ENCODE assay signal across 10 mouse cellular contexts in the genomic region with DNA sequence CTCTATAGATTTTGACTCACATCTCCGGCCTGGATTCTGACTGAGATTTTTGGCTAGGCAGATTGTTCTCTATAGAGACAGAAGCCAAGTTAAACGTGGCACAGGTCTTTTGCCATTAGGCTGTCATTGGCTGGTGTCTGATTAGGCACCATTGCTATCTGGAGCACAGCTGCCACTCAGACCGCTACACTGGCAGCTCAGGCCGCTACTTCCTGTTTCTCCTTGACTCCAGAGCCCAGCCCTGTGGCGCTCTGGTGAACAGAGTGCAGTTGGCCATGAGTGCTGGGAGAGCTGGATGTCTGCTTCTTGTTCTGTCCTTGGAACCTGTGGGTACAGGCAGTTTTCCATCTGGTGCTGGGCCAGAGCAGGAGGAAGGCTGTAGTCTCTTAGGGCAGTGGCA. TPM values are rescaled to one million over a fixed set of nuclear protein-coding genes. Genes with fewer than 3 reads are reported as not detected.
A peak's percentile ranks its signal among the peaks of the same experiment; 100 is the strongest.
DNase-seq lines count a peak whose midpoint lies in the region; ATAC-seq and TF ChIP-seq lines count a peak whose summit lies in the region.
"Had no signal": no experiment of that assay in that cellular context is flagged by ENCODE, and none has a peak within 500 bp of the region (broad histone marks: within the 10 kb centered on the region; RNA-seq: fewer than 3 reads in every experiment).

No protein-coding gene starts in this region.

- H3K4me2 ChIP-seq in hindbrain, embryonic 16.5 days (ENCODE audit: low read length): no peak overlapping the region
- H3K4me2 ChIP-seq in hindbrain, embryonic 13.5 days: no peak overlapping the region
- no peak overlapping the region for H3K4me2 ChIP-seq in lung, embryonic 16.5 days (ENCODE audit: low read depth, low read length)
- no peak overlapping the region for H3K4me2 ChIP-seq in neural tube, embryonic 15.5 days
- H3K4me2 ChIP-seq: embryonic facial prominence, embryonic 12.5 days; limb, embryonic 15.5 days had no signal

- DNase-seq in 416B (ENCODE audit: low read depth): peak; percentile 49
- peak; percentile 90 for DNase-seq in cerebellum, adult 11-12 months
- peak; percentile 71 to 85 for DNase-seq in heart, adult 2 months
- DNase-seq in thymus, postnatal 36 days: no peak

- intact Hi-C loops in heart, adult 2 months (cut with DNase I): loop anchor here (5.0 kb wide), 1 partner anchor 70 kb away; no protein-coding TSS in a partner anchor

- H3K27ac ChIP-seq in hindbrain, embryonic 16.5 days (ENCODE audit: low read depth, low read length): no peak overlapping the region
- H3K27ac ChIP-seq in hindbrain, embryonic 13.5 days: no peak overlapping the region
- peak overlapping the region; percentile 73 for H3K27ac ChIP-seq in heart, adult 2 months
- H3K27ac ChIP-seq in lung, embryonic 16.5 days (ENCODE audit: low read length): no peak overlapping the region
- no peak overlapping the region for H3K27ac ChIP-seq in neural tube, embryonic 15.5 days (replicated peaks)
- H3K27ac ChIP-seq: embryonic facial prominence, embryonic 12.5 days; limb, embryonic 15.5 days had no signal

- TF ChIP-seq CTCF in heart, adult 2 months (IDR thresholded peaks at IDR 0.05): no peak

- no peaks in the 10 kb centered on the region for H3K79me2 ChIP-seq in heart, adult 2 months (replicated peaks; ENCODE audit: control insufficient read depth, insufficient read depth, low read length)

- H3K4me1 ChIP-seq in hindbrain, embryonic 16.5 days (ENCODE audit: control insufficient read depth, insufficient read depth, low read depth, low read length): no peaks in the 10 kb centered on the region
- H3K4me1 ChIP-seq in hindbrain, embryonic 13.5 days (replicated peaks): no peaks in the 10 kb centered on the region
- 0 out of 2 replicates have a peak, but pooled peaks cover 2% of the 10 kb centered on the region for H3K4me1 ChIP-seq in heart, adult 2 months (ENCODE audit: control insufficient read depth, insufficient read depth, low read length)
- H3K4me1 ChIP-seq in lung, embryonic 16.5 days (replicated peaks; ENCODE audit: control insufficient read depth, insufficient read depth, low read length): no peaks in the 10 kb centered on the region
- H3K4me1 ChIP-seq in neural tube, embryonic 15.5 days: no peaks in the 10 kb centered on the region
- H3K4me1 ChIP-seq: limb, embryonic 15.5 days had no signal

- no peaks in the 10 kb centered on the region for H3K36me3 ChIP-seq in hindbrain, embryonic 16.5 days (ENCODE audit: control insufficient read depth, insufficient read depth, low read length)
- H3K36me3 ChIP-seq in hindbrain, embryonic 13.5 days: peaks cover 5% of the 10 kb centered on the region
- no peaks in the 10 kb centered on the region for H3K36me3 ChIP-seq in heart, adult 2 months (ENCODE audit: control insufficient read depth, insufficient read depth, low read length)
- no peaks in the 10 kb centered on the region for H3K36me3 ChIP-seq in lung, embryonic 16.5 days (ENCODE audit: control insufficient read depth, insufficient read depth, low read length)
- H3K36me3 ChIP-seq in neural tube, embryonic 15.5 days: no peaks in the 10 kb centered on the region

- 81% methylated on average over 5 of the region's 5 CpGs for WGBS in hindbrain, embryonic 16.5 days
- WGBS in hindbrain, embryonic 13.5 days: 88% methylated on average over 5 of the region's 5 CpGs
- 23% methylated on average over 5 of the region's 5 CpGs for WGBS in heart, adult 2 months
- 71% methylated on average over 5 of the region's 5 CpGs for WGBS in lung, embryonic 16.5 days
- 82% methylated on average over 5 of the region's 5 CpGs for WGBS in neural tube, embryonic 15.5 days

- peak; percentile 60; the same call in 1 of the 2 replicates for ATAC-seq in hindbrain, embryonic 16.5 days
- no peak for ATAC-seq in hindbrain, embryonic 13.5 days (ENCODE audit: low FRiP score)
- ATAC-seq in lung, embryonic 16.5 days (ENCODE audit: low read depth): peak; percentile 43; the same call in 1 of the 2 replicates
- ATAC-seq in neural tube, embryonic 15.5 days (ENCODE audit: low FRiP score): no peak

- TF ChIP-seq POLR2A in heart, adult 2 months (IDR thresholded peaks at IDR 0.05; ENCODE audit: insufficient read depth, low read depth, low read length): peak; percentile 48; the same call in 1 of the 2 replicates

- no peaks in the 10 kb centered on the region for H3K9me3 ChIP-seq in hindbrain, embryonic 16.5 days (ENCODE audit: control insufficient read depth, low read length)
- no peaks in the 10 kb centered on the region for H3K9me3 ChIP-seq in hindbrain, embryonic 13.5 days
- no peaks in the 10 kb centered on the region for H3K9me3 ChIP-seq in lung, embryonic 16.5 days (ENCODE audit: control insufficient read depth, low read length)
- no peaks in the 10 kb centered on the region for H3K9me3 ChIP-seq in neural tube, embryonic 15.5 days (replicated peaks)
- H3K9me3 ChIP-seq: embryonic facial prominence, embryonic 12.5 days; limb, embryonic 15.5 days had no signal

- H3K27me3 ChIP-seq in hindbrain, embryonic 16.5 days (replicated peaks; ENCODE audit: control insufficient read depth, insufficient read depth, low read length): no peaks in the 10 kb centered on the region
- H3K27me3 ChIP-seq in hindbrain, embryonic 13.5 days: no peaks in the 10 kb centered on the region
- H3K27me3 ChIP-seq in heart, adult 2 months (ENCODE audit: control insufficient read depth, insufficient read depth, low read length): no peaks in the 10 kb centered on the region
- H3K27me3 ChIP-seq in lung, embryonic 16.5 days (ENCODE audit: control insufficient read depth, insufficient read depth, low read depth, low read length): no peaks in the 10 kb centered on the region
- no peaks in the 10 kb centered on the region for H3K27me3 ChIP-seq in neural tube, embryonic 15.5 days (replicated peaks)
- H3K27me3 ChIP-seq: embryonic facial prominence, embryonic 12.5 days; limb, embryonic 15.5 days had no signal

- no peak overlapping the region for H3K4me3 ChIP-seq in hindbrain, embryonic 16.5 days (ENCODE audit: low read length)
- H3K4me3 ChIP-seq in hindbrain, embryonic 13.5 days: no peak overlapping the region
- H3K4me3 ChIP-seq in heart, adult 2 months: no peak overlapping the region
- H3K4me3 ChIP-seq in lung, embryonic 16.5 days (ENCODE audit: low read length): no peak overlapping the region
- no peak overlapping the region for H3K4me3 ChIP-seq in neural tube, embryonic 15.5 days (replicated peaks)
- H3K4me3 ChIP-seq: embryonic facial prominence, embryonic 12.5 days; limb, embryonic 15.5 days had no signal

- H3K9ac ChIP-seq in hindbrain, embryonic 16.5 days (ENCODE audit: low read depth, low read length): no peak overlapping the region
- H3K9ac ChIP-seq in hindbrain, embryonic 13.5 days: no peak overlapping the region
- no peak overlapping the region for H3K9ac ChIP-seq in heart, adult 2 months (ENCODE audit: low read depth, low read length)
- H3K9ac ChIP-seq in lung, embryonic 16.5 days (ENCODE audit: low read length): no peak overlapping the region
- no peak overlapping the region for H3K9ac ChIP-seq in neural tube, embryonic 15.5 days (replicated peaks)
- H3K9ac ChIP-seq: embryonic facial prominence, embryonic 12.5 days; limb, embryonic 15.5 days had no signal

- TF ChIP-seq EP300 in heart, adult 2 months (IDR thresholded peaks at IDR 0.05; ENCODE audit: insufficient read depth, low read depth, low read length): peak; percentile 71; the same call in 1 of the 2 replicates

RNA-seq across cellular contexts. Expression of gene Hbp1, which starts 33.1 kb away (rescaled TPM):
- 39.1 and 44.7 TPM in 2 replicates for polyA plus RNA-seq in hindbrain, embryonic 16.5 days (2015; fragmentation: Nextera tagmentation; extraction: Ambion mirVana)
- 66.7 and 68.0 TPM in 2 replicates for polyA plus RNA-seq in hindbrain, embryonic 13.5 days (2015; fragmentation: Nextera tagmentation; extraction: Ambion mirVana)
- 10 to 100 TPM; 58.2 to 67.2 TPM for total RNA-seq in heart, adult 2 months (2021)
- 65.4 and 108 TPM in 2 replicates for polyA plus RNA-seq in heart, adult 2 months (2012; rRNA removed)
- 146 and 157 TPM in 2 replicates for polyA plus RNA-seq in lung, embryonic 16.5 days (2015; fragmentation: Nextera tagmentation; extraction: Ambion mirVana)
- polyA plus RNA-seq in neural tube, embryonic 15.5 days (2015; fragmentation: Nextera tagmentation; extraction: Ambion mirVana): 39.1 and 51.9 TPM in 2 replicates

Comparison
In these comparisons a context has a peak if more than half of its experiments do, and no peak if none do; other contexts are left out.
1. ATAC-seq: peak in hindbrain, embryonic 16.5 days (single experiment) and lung, embryonic 16.5 days (single experiment); none in hindbrain, embryonic 13.5 days (single experiment) and neural tube, embryonic 15.5 days (single experiment).
2. DNase-seq: peak in 416B (single experiment), cerebellum, adult 11-12 months (single experiment) and heart, adult 2 months (2 of 2); none in thymus, postnatal 36 days (0 of 2).